Mouse (Mus musculus) liver, postnatal 0 days (tissue): ENCODE results near the gene Arid2.
A peak's percentile ranks its signal among the peaks of the same experiment; 100 is the strongest.

Experiments
- CTCF ChIP-seq: sonication (generic); IDR thresholded peaks from 2 replicates; pipeline ENCODE4 v1.5.1; 2016; ENCODE audit warnings: antibody characterized with exemption, low read depth
- EP300 ChIP-seq: IDR thresholded peaks from 2 replicates; pipeline ENCODE4 v1.6.1; 2016; ENCODE audit warnings: antibody characterized with exemption, low read depth, mild to moderate bottlenecking

DNA sequence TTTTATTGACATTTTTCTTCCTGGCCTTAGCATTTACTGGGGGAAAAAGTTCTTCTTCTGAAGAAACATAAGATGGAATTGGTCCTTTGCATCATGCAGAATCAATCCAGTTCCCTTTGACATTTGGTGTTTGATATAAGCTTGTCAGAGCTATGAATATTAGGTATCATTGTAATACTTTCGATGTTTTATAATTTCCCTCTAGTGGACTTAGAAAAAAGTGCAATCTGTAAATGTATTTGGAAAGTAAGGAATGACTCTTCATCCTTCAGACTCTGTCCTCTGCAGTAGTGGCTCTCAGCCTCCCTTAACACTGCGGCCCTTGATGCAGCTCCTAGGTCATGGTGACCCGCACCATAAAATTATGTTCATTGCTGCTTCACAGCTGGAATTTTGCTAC, 105.6 kb downstream of the Arid2 start:
- TF ChIP-seq CTCF (peak; percentile 13; the same call in 1 of the 2 replicates), EP300 (no peak)
